Mouse (Mus musculus) erythroid progenitor cell, adult 5-6 weeks (primary cell): ENCODE data around the gene Zic3. TPM values are rescaled to one million over a fixed set of nuclear protein-coding genes. Genes with fewer than 3 reads are reported as not detected.

Source experiments
- ATAC-seq: replicated peaks from 2 replicates; pipeline ENCODE4 v1.8.0; 2016; ENCODE audit warnings: moderate number of reproducible peaks, mild to moderate bottlenecking, moderate TSS enrichment, inconsistent platforms; ENCODE audit not compliant: poor library complexity, low FRiP score, severe bottlenecking
- total RNA-seq, 2 experiments: library from RNA; stranded (forward) in 1 of 2; stranded (reverse) in 1 of 2; fragments of 150-400 nt in 1 of 2; fragments of 186-747, 209-891 nt in 1 of 2; gene quantifications; 2 replicates each; pipeline versions ENCODE4 v1.2.3 to v1.2.4; 2015 to 2017; ENCODE audit warnings: low replicate concordance in 2 of 2

The Zic3 gene
- total RNA-seq, 2 experiments from 2014 or later, result not detected

- no peak for ATAC-seq
These were observed 15.8 kb downstream of the Zic3 start for GRCm38 (mm10) chrX:58038061-58039007.

- ATAC-seq, result no peak
These were observed 17.2 kb downstream of the Zic3 start for GRCm38 (mm10) chrX:58039703-58040102.

- ATAC-seq, result no peak
These were observed 19.4 kb downstream of the Zic3 start for GRCm38 (mm10) chrX:58041865-58042264.

GRCm38 (mm10) chrX:58042512-58042911, 20.0 kb downstream of the Zic3 start:
- ATAC-seq, result no peak
